Comparison of ENCODE assay signal across 8 mouse cellular contexts in the genomic region with DNA sequence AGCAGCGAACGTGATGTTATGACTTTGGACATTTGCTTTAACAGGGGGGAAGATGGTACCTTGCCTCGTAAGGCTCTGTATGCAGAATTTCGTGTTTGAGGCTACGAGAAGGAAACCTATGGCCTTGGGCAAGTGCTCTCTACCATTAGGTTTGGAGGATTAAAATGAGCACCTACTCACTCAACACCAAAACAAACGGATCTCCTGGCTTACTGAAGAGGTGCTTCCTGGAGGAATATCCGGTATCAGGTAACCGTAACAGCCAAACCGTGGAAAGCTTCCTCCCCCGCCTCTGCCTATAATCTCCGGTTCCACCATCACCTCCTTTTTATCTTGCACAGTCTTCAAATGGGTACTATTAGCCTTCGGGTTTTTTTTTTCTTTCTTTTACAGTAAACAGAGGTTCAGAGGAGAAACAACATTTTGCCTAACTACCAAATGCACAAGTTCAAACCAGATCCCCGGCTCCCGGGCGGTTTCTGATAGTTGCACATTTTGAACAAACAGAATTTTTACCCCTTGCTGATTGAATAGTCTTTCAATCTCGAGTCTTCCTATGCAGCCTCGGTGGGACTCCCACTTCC. TPM values are rescaled to one million over a fixed set of nuclear protein-coding genes. Genes with fewer than 3 reads are reported as not detected.
DNase-seq lines count a peak whose midpoint lies in the region; ATAC-seq and TF ChIP-seq lines count a peak whose summit lies in the region.

No protein-coding gene starts in this region.

- H3K9me3 ChIP-seq in heart, embryonic 10.5 days: no peaks in the 10 kb centered on the region
- no peaks in the 10 kb centered on the region for H3K9me3 ChIP-seq in E14TG2a.4 (ENCODE audit: low read length)
- no peaks in the 10 kb centered on the region for H3K9me3 ChIP-seq in limb, embryonic 11.5 days (ENCODE audit: control insufficient read depth, low read length)

- H3K27me3 ChIP-seq in heart, embryonic 10.5 days (ENCODE audit: insufficient read depth, poor library complexity, severe bottlenecking): no peaks in the 10 kb centered on the region
- H3K27me3 ChIP-seq in E14TG2a.4 (ENCODE audit: insufficient read depth, low read length): no peaks in the 10 kb centered on the region
- H3K27me3 ChIP-seq in limb, embryonic 11.5 days (ENCODE audit: control insufficient read depth, insufficient read depth, low read length): no peaks in the 10 kb centered on the region

- no peak for TF ChIP-seq CTCF in E14TG2a.4 (conservative IDR thresholded peaks at IDR 0.05; ENCODE audit: low read length)
- no peak for TF ChIP-seq CTCF in embryonic fibroblast, embryonic 13.5 days (IDR thresholded peaks at IDR 0.05; ENCODE audit: borderline replicate concordance, insufficient read depth, low read length)

- H3K9ac ChIP-seq in limb, embryonic 11.5 days (ENCODE audit: low read length): peak overlapping the region; percentile 97

- peak overlapping the region; percentile 86 for H3K4me3 ChIP-seq in heart, embryonic 10.5 days
- peak overlapping the region; percentile 99 for H3K4me3 ChIP-seq in E14TG2a.4 (replicated peaks; ENCODE audit: low read length)
- H3K4me3 ChIP-seq in embryonic fibroblast, embryonic 13.5 days (ENCODE audit: insufficient read depth, low read length): peak overlapping the region; percentile 99
- peak overlapping the region; percentile 96 for H3K4me3 ChIP-seq in limb, embryonic 11.5 days (ENCODE audit: low read depth, low read length)

- H3K36me3 ChIP-seq in heart, embryonic 10.5 days: peaks cover 52% of the 10 kb centered on the region
- peaks cover 71% of the 10 kb centered on the region for H3K36me3 ChIP-seq in E14TG2a.4 (ENCODE audit: insufficient read depth, low read length)
- H3K36me3 ChIP-seq in limb, embryonic 11.5 days (ENCODE audit: control insufficient read depth, insufficient read depth, low read length): peaks cover 24% of the 10 kb centered on the region

- H3K27ac ChIP-seq in heart, embryonic 10.5 days: peak overlapping the region; percentile 94
- H3K27ac ChIP-seq in embryonic fibroblast, embryonic 13.5 days (ENCODE audit: insufficient read depth, low read length): peak overlapping the region; percentile 45
- H3K27ac ChIP-seq in limb, embryonic 11.5 days (replicated peaks; ENCODE audit: low read depth, low read length): peak overlapping the region; percentile 75

- peak overlapping the region; percentile 84 for H3K4me2 ChIP-seq in limb, embryonic 11.5 days (ENCODE audit: low read depth, severe bottlenecking)

- DNase-seq in heart, embryonic 10.5 days (ENCODE audit: low spot score): no peak
- DNase-seq in heart, postnatal 4 days: no peak
- DNase-seq in limb, embryonic 11.5 days (ENCODE audit: low spot score): peak; percentile 25
- DNase-seq in retina, postnatal 1 day: peak; percentile 11
- no peak for DNase-seq in right cerebral cortex, adult 2 months (ENCODE audit: low spot score in 2 of 2)
- DNase-seq in adrenal gland, adult 8-10 months: no peak

- no peak for ATAC-seq in limb, embryonic 11.5 days (ENCODE audit: insufficient number of reproducible peaks, low FRiP score, low TSS enrichment, low read depth)

- no peak for TF ChIP-seq POLR2A in embryonic fibroblast, embryonic 13.5 days (IDR thresholded peaks at IDR 0.05; ENCODE audit: low read depth, low read length)

- WGBS in heart, embryonic 10.5 days: 10% methylated on average over 17 of the region's 17 CpGs
- WGBS in limb, embryonic 11.5 days: 10% methylated on average over 17 of the region's 17 CpGs

- H3K4me1 ChIP-seq in heart, embryonic 10.5 days: peaks cover 20% of the 10 kb centered on the region
- H3K4me1 ChIP-seq in E14TG2a.4 (replicated peaks; ENCODE audit: low read depth, low read length): peaks cover 53% of the 10 kb centered on the region
- H3K4me1 ChIP-seq in embryonic fibroblast, embryonic 13.5 days (ENCODE audit: control insufficient read depth, insufficient read depth, low read length): peaks cover 12% of the 10 kb centered on the region
- H3K4me1 ChIP-seq in limb, embryonic 11.5 days (ENCODE audit: control insufficient read depth, insufficient read depth, low read length): peaks cover 6% of the 10 kb centered on the region

RNA-seq across cellular contexts. Expression of gene Cog4, which starts 0.5 kb away (rescaled TPM):
- polyA plus RNA-seq in heart, embryonic 10.5 days (2016; fragmentation: Nextera tagmentation; extraction: Ambion mirVana): 70.0 and 74.6 TPM in 2 replicates
- total RNA-seq in heart, postnatal 4 days (2021): 10 to 100 TPM; 49.8 to 50.5 TPM
- polyA plus RNA-seq in embryonic fibroblast, embryonic 13.5 days (2011; ENCODE audit: insufficient read length, low read depth, missing spikeins): 44.9 and 49.1 TPM in 2 replicates
- polyA plus RNA-seq in limb, embryonic 11.5 days (2014; fragmentation: Nextera tagmentation; extraction: Ambion mirVana): 75.6 and 77.1 TPM in 2 replicates
- 100 to 1,000 TPM in 1 of 4 experiments, 10 to 100 TPM in 3; 76.3 to 100 (median 88.2) TPM for total RNA-seq in adrenal gland, adult 8-10 months (2022)

RNA-seq across cellular contexts. Expression of gene Sf3b3, which starts 0.7 kb away (rescaled TPM):
- 137 and 148 TPM in 2 replicates for polyA plus RNA-seq in heart, embryonic 10.5 days (2016; fragmentation: Nextera tagmentation; extraction: Ambion mirVana)
- 10 to 100 TPM; 61.4 to 64.9 TPM for total RNA-seq in heart, postnatal 4 days (2021)
- polyA plus RNA-seq in embryonic fibroblast, embryonic 13.5 days (2011; ENCODE audit: insufficient read length, low read depth, missing spikeins): 113 and 124 TPM in 2 replicates
- polyA plus RNA-seq in limb, embryonic 11.5 days (2014; fragmentation: Nextera tagmentation; extraction: Ambion mirVana): 215 and 242 TPM in 2 replicates
- 10 to 100 TPM; 68.4 to 87.8 (median 77.1) TPM for total RNA-seq in adrenal gland, adult 8-10 months (2022)

RNA-seq across cellular contexts. Expression of gene Il34, which starts 40.2 kb away (rescaled TPM):
- 0.33 TPM in 1 of 2 replicates, not detected in the other for polyA plus RNA-seq in heart, embryonic 10.5 days (2016; fragmentation: Nextera tagmentation; extraction: Ambion mirVana)
- total RNA-seq in heart, postnatal 4 days (2021): 1 to 10 TPM; 1.2 to 2.3 TPM
- 2.7 and 5.0 TPM in 2 replicates for polyA plus RNA-seq in embryonic fibroblast, embryonic 13.5 days (2011; ENCODE audit: insufficient read length, low read depth, missing spikeins)
- polyA plus RNA-seq in limb, embryonic 11.5 days (2014; fragmentation: Nextera tagmentation; extraction: Ambion mirVana): not detected in 2 replicates
- 100 to 1,000 TPM in 1 of 4 experiments, 10 to 100 TPM in 3; 51.6 to 101 (median 76.5) TPM for total RNA-seq in adrenal gland, adult 8-10 months (2022)

RNA-seq across cellular contexts. Expression of gene Fuk, which starts 56.4 kb away (rescaled TPM):
- 10.4 and 11.2 TPM in 2 replicates for polyA plus RNA-seq in heart, embryonic 10.5 days (2016; fragmentation: Nextera tagmentation; extraction: Ambion mirVana)
- 1 to 10 TPM; 6.6 to 6.9 TPM for total RNA-seq in heart, postnatal 4 days (2021)
- polyA plus RNA-seq in embryonic fibroblast, embryonic 13.5 days (2011; ENCODE audit: insufficient read length, low read depth, missing spikeins): 7.0 and 8.4 TPM in 2 replicates
- 10.2 and 10.7 TPM in 2 replicates for polyA plus RNA-seq in limb, embryonic 11.5 days (2014; fragmentation: Nextera tagmentation; extraction: Ambion mirVana)
- total RNA-seq in adrenal gland, adult 8-10 months (2022): 10 to 100 TPM; 11.1 to 19.0 (median 15.8) TPM

Comparison
In these comparisons a context has a peak if more than half of its experiments do, and no peak if none do; other contexts are left out.
1. DNase-seq: peak in limb, embryonic 11.5 days (single experiment) and retina, postnatal 1 day (single experiment); none in heart, embryonic 10.5 days (single experiment), heart, postnatal 4 days (single experiment), right cerebral cortex, adult 2 months (0 of 2) and adrenal gland, adult 8-10 months (single experiment).
2. Peak in every context shown above with its lines, with median percentiles within 50 percentile points of each other: H3K27ac ChIP-seq and H3K4me3 ChIP-seq.